Mouse (Mus musculus) ES-Bruce4 (cell line): ENCODE measurements around the gene Trio.

Experiments
- CTCF ChIP-seq: IDR thresholded peaks from one replicate; pipeline ENCODE4 v1.8.1; 2011; ENCODE audit warnings: low read depth, low read length
- POLR2A ChIP-seq: IDR thresholded peaks from one replicate; pipeline ENCODE4 v1.8.1; 2011; ENCODE audit warnings: low read length; ENCODE audit not compliant: insufficient read depth

DNA sequence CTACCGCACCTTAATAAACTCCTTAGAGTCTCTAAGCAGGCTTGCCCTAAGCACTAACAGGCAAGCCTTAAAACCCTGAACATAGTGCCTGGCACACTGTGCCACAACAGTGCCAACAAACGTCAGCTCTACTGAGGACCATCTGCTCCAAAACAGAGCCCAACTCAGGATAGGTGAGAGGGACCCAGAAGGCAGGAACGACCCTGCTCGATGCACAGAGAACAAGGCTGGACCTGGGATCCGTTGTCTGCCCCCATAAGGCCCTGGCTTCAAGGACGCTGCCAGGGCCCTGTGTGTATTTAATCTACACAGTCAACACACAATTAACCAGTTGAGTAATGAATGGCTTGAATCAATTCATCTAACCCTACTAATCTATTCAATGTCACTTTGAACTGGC, 86.8 kb downstream of the Trio start:
- TF ChIP-seq CTCF (no peak), POLR2A (no peak)
